Mouse (Mus musculus) kidney, embryonic 15.5 days (tissue): ENCODE measurements around the gene Nfyb. TPM values are rescaled to one million over a fixed set of nuclear protein-coding genes. Genes with fewer than 3 reads are reported as not detected.

Experiments
- ATAC-seq: fragments of 200-750 bp; cut with Nextera tagmentation; replicated peaks from 2 replicates; pipeline ENCODE4 v1.8.0; 2017; ENCODE audit warnings: moderate TSS enrichment; ENCODE audit not compliant: low FRiP score
- H3K27ac ChIP-seq: fragments of 300-500 bp; sonication (generic); 2 replicates; pipeline ENCODE4 v1.5.1; 2015; ENCODE audit warnings: mild to moderate bottlenecking, inconsistent platforms
- H3K27me3 ChIP-seq: fragments of 300-500 bp; sonication (generic); 2 replicates; pipeline ENCODE4 v1.6.1; 2015; ENCODE audit warnings: inconsistent platforms
- H3K36me3 ChIP-seq: fragments of 300-500 bp; sonication (generic); 2 replicates; pipeline ENCODE4 v1.6.1; 2015; ENCODE audit warnings: inconsistent platforms
- H3K4me1 ChIP-seq: fragments of 300-500 bp; sonication (generic); 2 replicates; pipeline ENCODE4 v1.6.1; 2015; ENCODE audit warnings: inconsistent platforms
- H3K4me2 ChIP-seq: fragments of 300-500 bp; sonication (generic); 2 replicates; pipeline ENCODE4 v1.6.1; 2015; ENCODE audit warnings: moderate library complexity, mild to moderate bottlenecking, inconsistent platforms
- H3K4me3 ChIP-seq: fragments of 300-500 bp; sonication (generic); replicated peaks from 2 replicates; pipeline ENCODE4 v1.5.1; 2015; ENCODE audit warnings: mild to moderate bottlenecking, inconsistent platforms
- H3K9ac ChIP-seq: fragments of 300-500 bp; sonication (generic); 2 replicates; pipeline ENCODE4 v1.6.1; 2015; ENCODE audit warnings: mild to moderate bottlenecking, inconsistent platforms
- H3K9me3 ChIP-seq: fragments of 300-500 bp; sonication (generic); replicated peaks from 2 replicates; pipeline ENCODE4 v1.6.1; 2016; ENCODE audit warnings: inconsistent platforms
- WGBS: fragments of 180-500 bp; shearing (Covaris S2); methylation state at CpG from one replicate; pipeline ENCODE4 v1.1.7; 2015; ENCODE audit warnings: mixed read lengths; 5-methylcytosine and 5-hydroxymethylcytosine counted together
- polyA plus RNA-seq: library from polyadenylated mRNA; unstranded; fragments of >200 nt; fragmentation: Nextera tagmentation; extraction: Ambion mirVana; gene quantifications from 2 replicates; pipeline ENCODE4 v1.2.1, GENCODE M21; 2015

Gene Nfyb
- 47.7 and 48.9 TPM in 2 replicates for polyA plus RNA-seq

- no peaks in the 10 kb centered on the region for H3K27me3 ChIP-seq
- peak within 1 kb of the TSS; percentile 100 for H3K9ac ChIP-seq
- peak; percentile 96 for ATAC-seq
- H3K4me3 ChIP-seq, result peak within 1 kb of the TSS; percentile 86
- H3K9me3 ChIP-seq, result no peaks in the 10 kb centered on the region
- peaks cover 23% of the 10 kb centered on the region for H3K36me3 ChIP-seq
- peak within 1 kb of the TSS; percentile 99 for H3K27ac ChIP-seq
- WGBS, result under 1% methylated on average over 66 of the region's 68 CpGs
- peak within 1 kb of the TSS; percentile 86 for H3K4me2 ChIP-seq
- peaks cover 30% of the 10 kb centered on the region for H3K4me1 ChIP-seq
Measured at GRCm38 (mm10) chr10:82763840-82764631, at the start of gene Nfyb. Gene Nfyb, minus strand, starts transcription at chr10:82764144.

DNA sequence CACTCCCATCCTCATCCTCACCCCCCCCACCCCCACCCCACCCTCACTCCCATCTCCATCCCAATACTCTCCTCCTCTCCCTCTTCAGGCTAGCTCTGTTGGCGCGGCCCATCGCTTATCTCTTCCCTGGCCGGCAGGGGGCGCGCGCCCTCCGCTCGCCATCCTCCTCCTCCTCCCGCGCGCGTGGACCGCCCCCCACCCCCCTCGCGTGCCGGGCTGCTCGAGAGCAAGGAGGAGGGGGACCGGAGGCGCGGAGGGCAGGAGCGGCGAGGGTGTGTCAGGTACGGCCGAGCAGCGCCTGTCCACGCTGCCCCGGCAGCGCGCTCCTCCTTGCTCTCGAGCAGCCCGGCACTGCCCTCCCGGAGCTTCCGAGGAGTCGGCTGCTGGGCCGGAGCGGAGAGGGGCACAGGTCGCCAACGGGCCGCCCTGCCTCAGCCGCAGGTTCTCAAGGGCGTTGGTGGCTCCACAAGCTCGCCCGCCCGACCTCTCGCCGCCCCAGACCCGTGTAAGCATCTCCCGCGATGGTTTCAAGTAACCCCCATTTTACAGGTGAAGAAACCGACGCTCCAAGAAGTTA lies 48.0 kb upstream of the Nfyb start:
- ATAC-seq, result peak; percentile 67
- Histone ChIP-seq H3K4me2 (peak overlapping the region; percentile 79), H3K27ac (no peak overlapping the region), H3K9ac (peak overlapping the region; percentile 43; the same call in 1 of the 2 replicates), H3K27me3 (no peaks in the 10 kb centered on the region), H3K36me3 (no peaks in the 10 kb centered on the region), H3K9me3 (no peaks in the 10 kb centered on the region), H3K4me3 (peak overlapping the region; percentile 56), H3K4me1 (peaks cover 29% of the 10 kb centered on the region)
- WGBS, result 8% methylated on average over 24 of the region's 52 CpGs

GRCm38 (mm10) chr10:82809352-82809751 lies 45.4 kb upstream of the Nfyb start:
- Histone ChIP-seq H3K36me3 (no peaks in the 10 kb centered on the region), H3K9ac (no peak overlapping the region), H3K4me3 (no peak overlapping the region), H3K27ac (no peak overlapping the region), H3K4me1 (peaks cover 44% of the 10 kb centered on the region), H3K4me2 (no peak overlapping the region), H3K9me3 (no peaks in the 10 kb centered on the region), H3K27me3 (no peaks in the 10 kb centered on the region)
- ATAC-seq, result no peak
- 22% methylated on average over 3 of the region's 3 CpGs for whole genome bisulfite sequencing

DNA sequence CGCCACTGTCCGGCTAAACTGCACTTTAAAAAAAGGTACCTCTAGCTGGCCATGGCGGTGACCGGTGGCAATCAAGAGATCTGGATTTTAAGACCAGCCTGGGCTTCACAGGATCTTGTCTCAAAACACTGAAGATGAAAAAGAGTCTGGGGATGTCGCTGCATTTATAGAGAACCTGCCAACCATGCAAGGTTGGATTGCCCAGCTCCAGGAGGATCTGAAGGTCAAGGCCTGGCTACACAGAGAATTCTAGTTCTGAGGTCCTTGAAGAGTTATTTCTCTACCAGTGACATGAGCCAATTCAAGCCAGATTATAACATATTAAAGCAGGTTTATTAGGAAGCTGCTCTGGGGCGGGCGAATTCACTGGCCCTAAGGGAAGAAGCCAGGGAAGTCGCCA lies 44.9 kb upstream of the Nfyb start:
- Histone ChIP-seq H3K27ac (no peak overlapping the region), H3K36me3 (no peaks in the 10 kb centered on the region), H3K4me3 (no peak overlapping the region), H3K4me1 (peaks cover 39% of the 10 kb centered on the region), H3K9ac (no peak overlapping the region), H3K27me3 (no peaks in the 10 kb centered on the region), H3K9me3 (no peaks in the 10 kb centered on the region), H3K4me2 (no peak overlapping the region)
- 80% methylated on average over 8 of the region's 8 CpGs for WGBS
- no peak for ATAC-seq

GRCm38 (mm10) chr10:82808155-82808554 lies 44.2 kb upstream of the Nfyb start:
- no peaks in the 10 kb centered on the region for H3K36me3 ChIP-seq
- H3K9ac ChIP-seq, result no peak overlapping the region
- H3K4me1 ChIP-seq, result peaks cover 33% of the 10 kb centered on the region
- no peak overlapping the region for H3K4me3 ChIP-seq
- ATAC-seq, result no peak
- no peaks in the 10 kb centered on the region for H3K9me3 ChIP-seq
- H3K27me3 ChIP-seq, result no peaks in the 10 kb centered on the region
- no peak overlapping the region for H3K27ac ChIP-seq
- H3K4me2 ChIP-seq, result no peak overlapping the region
- WGBS, result 39% methylated on average over 6 of the region's 6 CpGs

DNA sequence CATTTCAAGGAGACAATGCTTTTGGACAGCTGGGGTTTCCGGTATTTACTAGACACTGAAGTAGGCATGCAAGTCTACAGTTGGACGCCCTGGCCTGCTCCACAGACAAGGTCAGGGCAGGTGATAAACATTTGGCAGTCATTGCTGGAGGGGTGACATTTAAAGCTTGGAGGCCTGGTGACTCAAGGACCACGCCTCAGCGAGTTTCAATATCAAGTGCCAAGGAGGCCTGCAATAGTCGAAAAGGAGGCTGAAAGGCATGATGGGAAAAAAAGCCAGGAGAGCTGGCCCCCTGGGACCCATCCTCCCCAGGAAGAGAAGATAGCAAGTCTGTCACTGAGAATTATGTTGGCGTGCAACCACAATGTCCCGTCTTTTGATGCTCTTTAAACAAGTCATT lies 43.3 kb upstream of the Nfyb start:
- Histone ChIP-seq H3K4me3 (no peak overlapping the region), H3K36me3 (no peaks in the 10 kb centered on the region), H3K9me3 (no peaks in the 10 kb centered on the region), H3K27me3 (no peaks in the 10 kb centered on the region), H3K4me1 (peaks cover 32% of the 10 kb centered on the region), H3K27ac (no peak overlapping the region), H3K9ac (no peak overlapping the region), H3K4me2 (no peak overlapping the region)
- 56% methylated on average over 7 of the region's 7 CpGs for WGBS
- no peak for ATAC-seq

GRCm38 (mm10) chr10:82806414-82806813 lies 42.5 kb upstream of the Nfyb start:
- Histone ChIP-seq H3K4me1 (peaks cover 30% of the 10 kb centered on the region), H3K27ac (no peak overlapping the region), H3K36me3 (no peaks in the 10 kb centered on the region), H3K27me3 (no peaks in the 10 kb centered on the region), H3K9ac (no peak overlapping the region), H3K9me3 (no peaks in the 10 kb centered on the region), H3K4me3 (no peak overlapping the region), H3K4me2 (no peak overlapping the region)
- ATAC-seq, result no peak
- WGBS, result 69% methylated on average over 8 of the region's 8 CpGs

DNA sequence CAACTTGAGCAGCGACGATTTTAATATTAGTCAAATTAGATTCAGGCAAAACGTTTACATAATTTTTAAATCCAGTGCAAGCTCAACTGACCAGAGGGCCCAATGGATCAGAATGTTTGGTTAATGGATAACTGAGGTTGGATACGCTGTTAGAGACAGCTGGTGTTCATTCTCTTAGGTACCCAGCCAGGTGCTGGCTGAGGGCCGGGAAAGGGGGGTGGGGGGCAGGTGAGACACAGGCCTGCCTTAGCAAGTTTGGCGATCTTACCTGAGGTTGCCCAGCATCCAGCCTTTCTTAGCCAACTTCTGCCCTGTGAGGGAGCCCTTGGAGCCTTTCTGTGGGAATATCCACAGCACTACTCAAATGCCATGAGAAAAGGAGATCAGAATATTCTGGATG lies 41.2 kb upstream of the Nfyb start:
- H3K9ac ChIP-seq, result no peak overlapping the region
- no peaks in the 10 kb centered on the region for H3K36me3 ChIP-seq
- no peaks in the 10 kb centered on the region for H3K9me3 ChIP-seq
- H3K27ac ChIP-seq, result peak overlapping the region; percentile 64; the same call in 1 of the 2 replicates
- H3K4me3 ChIP-seq, result no peak overlapping the region
- H3K4me2 ChIP-seq, result no peak overlapping the region
- 75% methylated on average over 6 of the region's 6 CpGs for WGBS
- H3K27me3 ChIP-seq, result no peaks in the 10 kb centered on the region
- peak; percentile 69 for ATAC-seq
- H3K4me1 ChIP-seq, result peaks cover 30% of the 10 kb centered on the region

DNA sequence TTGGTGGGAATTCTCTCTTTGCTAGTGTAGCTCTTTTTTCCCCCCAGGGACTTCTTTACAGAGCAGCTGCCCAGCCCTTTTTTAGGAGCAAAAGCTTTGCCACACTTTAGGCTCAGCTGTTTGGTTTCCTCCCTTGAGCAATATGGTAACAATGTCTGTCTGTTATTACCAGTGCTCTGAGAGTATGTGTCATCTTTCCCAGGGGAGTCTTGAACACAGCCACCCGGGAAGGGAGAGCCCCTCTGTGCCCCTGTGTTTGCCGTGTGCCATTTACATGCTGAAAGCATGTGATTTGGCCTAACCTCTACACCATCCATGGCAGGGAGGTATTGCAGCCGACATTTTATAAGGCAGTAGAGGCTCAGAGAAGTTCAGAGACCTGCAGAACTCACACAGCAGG lies 40.5 kb upstream of the Nfyb start:
- Histone ChIP-seq H3K4me1 (peaks cover 29% of the 10 kb centered on the region), H3K4me3 (no peak overlapping the region), H3K4me2 (no peak overlapping the region), H3K27ac (0 out of 2 replicates have a peak overlapping the region, but pooled peaks have one; percentile 29), H3K27me3 (no peaks in the 10 kb centered on the region), H3K9ac (no peak overlapping the region), H3K9me3 (no peaks in the 10 kb centered on the region), H3K36me3 (no peaks in the 10 kb centered on the region)
- no peak for ATAC-seq
- WGBS, result 70% methylated on average over 3 of the region's 3 CpGs

DNA sequence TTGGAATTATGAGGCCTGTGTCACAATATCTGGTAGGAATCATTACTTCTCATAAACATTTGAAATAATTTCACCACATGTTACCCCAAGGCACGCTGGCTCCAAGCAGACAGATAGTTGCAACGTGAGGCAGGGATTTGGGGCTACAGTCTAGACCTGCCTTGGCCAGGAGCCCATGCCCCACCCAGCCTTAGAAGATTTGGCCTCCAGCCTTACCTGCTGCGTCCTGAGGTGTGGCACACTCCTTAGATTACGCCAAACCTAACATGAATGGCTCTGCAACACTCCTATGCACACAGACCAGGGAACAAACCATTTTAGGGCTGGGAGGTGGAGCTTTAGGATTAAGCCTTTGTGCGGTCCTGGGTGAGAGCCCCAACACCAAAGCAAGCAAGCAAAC lies 36.1 kb upstream of the Nfyb start:
- no peaks in the 10 kb centered on the region for H3K36me3 ChIP-seq
- no peaks in the 10 kb centered on the region for H3K9me3 ChIP-seq
- no peak overlapping the region for H3K4me2 ChIP-seq
- H3K4me1 ChIP-seq, result peaks cover 26% of the 10 kb centered on the region
- no peak overlapping the region for H3K27ac ChIP-seq
- 80% methylated on average over 5 of the region's 5 CpGs for WGBS
- no peak overlapping the region for H3K4me3 ChIP-seq
- no peak for ATAC-seq
- no peaks in the 10 kb centered on the region for H3K27me3 ChIP-seq
- H3K9ac ChIP-seq, result no peak overlapping the region

DNA sequence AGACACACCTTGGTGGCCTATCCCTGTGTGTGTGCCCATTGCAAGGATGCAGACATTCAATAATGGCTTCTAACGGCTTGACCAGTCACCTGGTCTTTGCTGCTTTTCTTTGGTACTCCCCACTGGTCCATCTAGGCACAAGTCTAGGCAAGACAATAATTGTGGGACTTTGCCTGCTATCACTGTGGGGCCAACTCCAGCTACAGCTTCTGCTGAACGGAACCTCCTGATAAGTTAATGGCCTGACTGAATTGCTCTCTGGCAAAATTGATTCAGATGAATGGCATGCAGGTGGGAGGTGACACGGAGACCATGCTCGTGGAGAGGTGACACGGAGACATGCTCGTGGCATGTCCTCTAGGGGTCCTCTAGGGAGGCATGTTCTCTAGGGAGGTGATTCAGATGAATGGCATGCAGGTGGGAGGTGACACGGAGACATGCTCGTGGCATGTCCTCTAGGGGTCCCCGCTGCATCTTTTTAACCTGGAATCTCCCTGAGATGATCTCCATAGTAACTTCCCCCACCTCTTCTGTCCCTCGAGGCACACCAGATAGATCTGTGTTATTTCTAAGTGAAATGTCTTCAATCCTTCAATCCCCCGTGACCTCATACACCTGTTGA lies 34.5 kb upstream of the Nfyb start:
- WGBS, result 49% methylated on average over 11 of the region's 11 CpGs
- Histone ChIP-seq H3K9ac (no peak overlapping the region), H3K4me1 (peaks cover 25% of the 10 kb centered on the region), H3K27me3 (no peaks in the 10 kb centered on the region), H3K36me3 (no peaks in the 10 kb centered on the region), H3K9me3 (no peaks in the 10 kb centered on the region), H3K4me3 (no peak overlapping the region), H3K27ac (no peak overlapping the region), H3K4me2 (no peak overlapping the region)
- ATAC-seq, result no peak

DNA sequence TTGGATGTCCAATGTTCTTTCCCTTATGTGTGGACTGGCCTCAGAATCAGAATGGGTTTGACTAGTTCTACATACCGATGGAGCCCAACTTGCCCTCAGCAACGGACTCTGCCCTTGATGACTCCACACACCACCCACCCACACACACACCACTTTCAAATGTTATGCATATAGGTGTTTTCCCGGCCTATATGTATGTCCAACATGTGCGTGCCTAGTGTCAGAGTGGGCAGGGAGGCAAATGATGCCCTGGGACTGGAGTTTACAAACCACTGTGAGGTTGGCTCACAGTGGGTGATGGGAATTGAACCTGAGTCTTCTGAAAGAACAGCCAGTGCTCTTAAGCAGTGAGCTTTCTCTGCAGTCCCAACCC lies 33.2 kb upstream of the Nfyb start:
- Histone ChIP-seq H3K4me2 (no peak overlapping the region), H3K27ac (no peak overlapping the region), H3K4me1 (peaks cover 25% of the 10 kb centered on the region), H3K27me3 (no peaks in the 10 kb centered on the region), H3K36me3 (no peaks in the 10 kb centered on the region), H3K4me3 (no peak overlapping the region), H3K9ac (no peak overlapping the region), H3K9me3 (no peaks in the 10 kb centered on the region)
- 79% methylated on average over 4 of the region's 4 CpGs for WGBS
- no peak for ATAC-seq
